Mouse (Mus musculus) C2C12 (cell line): ENCODE results near the gene Rabl6. TPM values are rescaled to one million over a fixed set of nuclear protein-coding genes. Genes with fewer than 3 reads are reported as not detected.

Source experiments
- H3K27me3 ChIP-seq: one replicate; pipeline ENCODE4 v1.6.1; 2011; ENCODE audit not compliant: control insufficient read depth, insufficient read depth, insufficient read length
- H3K36me3 ChIP-seq: one replicate; pipeline ENCODE4 v1.6.1; 2011; ENCODE audit not compliant: control insufficient read depth, insufficient read depth
- H3K4me3 ChIP-seq: one replicate; pipeline ENCODE4 v1.5.1; 2011; ENCODE audit warnings: mild to moderate bottlenecking, control low read depth; ENCODE audit not compliant: poor library complexity, insufficient read depth, severe bottlenecking
- H3K79me2 ChIP-seq: one replicate; pipeline ENCODE4 v1.6.1; 2011; ENCODE audit not compliant: control insufficient read depth, insufficient read depth
- H3K79me3 ChIP-seq: one replicate; pipeline ENCODE4 v1.6.1; 2011; ENCODE audit warnings: low read depth, control low read depth
- H3ac ChIP-seq: one replicate; pipeline ENCODE3; 2011; ENCODE audit warnings: low read depth; ENCODE audit not compliant: control insufficient read depth, insufficient read length
- CEBPB ChIP-seq: IDR thresholded peaks from one replicate; pipeline ENCODE4 v1.6.1; 2011; ENCODE audit warnings: low read depth, mild to moderate bottlenecking, control low read depth, moderate library complexity
- CTCF ChIP-seq: IDR thresholded peaks from one replicate; pipeline ENCODE4 v1.5.1; 2011; ENCODE audit not compliant: control insufficient read depth, insufficient read depth, insufficient read length
- FOSL1 ChIP-seq: IDR thresholded peaks from one replicate; pipeline ENCODE4 v1.8.0; 2011; ENCODE audit warnings: mild to moderate bottlenecking, low read length; ENCODE audit not compliant: poor library complexity, insufficient read depth, severe bottlenecking
- MAX ChIP-seq: IDR thresholded peaks from one replicate; pipeline ENCODE4 v1.6.1; 2011; ENCODE audit warnings: mild to moderate bottlenecking, control low read depth
- MYOD1 ChIP-seq: IDR thresholded peaks from one replicate; pipeline ENCODE4 v1.6.1; 2011; ENCODE audit warnings: low read depth; ENCODE audit not compliant: control insufficient read depth, insufficient read length
- MYOG ChIP-seq: IDR thresholded peaks from one replicate; pipeline ENCODE4 v1.6.1; 2011; ENCODE audit not compliant: control insufficient read depth, insufficient read length; ENCODE audit errors: extremely low read depth
- USF1 ChIP-seq: IDR thresholded peaks from one replicate; pipeline ENCODE4 v1.6.1; 2011; ENCODE audit warnings: low read depth, mild to moderate bottlenecking, control low read depth, moderate library complexity
- polyA plus RNA-seq: library from polyadenylated mRNA; unstranded; fragments of >200 nt; fragmentation: generic; extraction: Trizol; gene quantifications from one replicate; pipeline ENCODE4 v1.2.1, GENCODE M21; 2012; ENCODE audit warnings: missing spikeins

Rabl6 gene
- polyA plus RNA-seq, 1 experiment, result 58.9 TPM

DNA sequence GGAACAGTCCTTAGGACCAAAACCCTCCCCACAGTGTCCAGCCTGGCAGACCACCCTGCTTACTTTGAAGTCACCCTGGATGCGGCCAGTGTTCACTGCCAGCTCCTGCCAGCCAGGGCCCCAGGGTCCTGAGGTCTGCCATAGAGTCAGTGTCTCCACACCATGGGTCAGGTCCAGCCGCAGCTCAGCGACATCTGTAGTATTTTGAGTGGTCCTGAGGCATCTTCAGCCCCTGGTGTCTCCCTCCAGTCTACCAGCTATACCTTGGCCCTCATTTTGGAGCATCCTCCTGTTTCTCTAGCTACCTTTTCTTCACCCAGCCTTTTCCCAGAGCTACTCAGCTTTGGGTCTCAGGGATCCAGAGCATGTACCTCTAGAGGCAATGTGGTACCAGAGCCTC is 39.0 kb downstream of the Rabl6 start:
- Histone ChIP-seq H3K4me3 (no peak overlapping the region), H3K79me3 (peaks cover 3% of the 10 kb centered on the region), H3K79me2 (peaks cover 19% of the 10 kb centered on the region), H3K27me3 (no peaks in the 10 kb centered on the region), H3K36me3 (peaks cover 18% of the 10 kb centered on the region), H3ac (no peak overlapping the region)
- TF ChIP-seq CEBPB, result no peak

DNA sequence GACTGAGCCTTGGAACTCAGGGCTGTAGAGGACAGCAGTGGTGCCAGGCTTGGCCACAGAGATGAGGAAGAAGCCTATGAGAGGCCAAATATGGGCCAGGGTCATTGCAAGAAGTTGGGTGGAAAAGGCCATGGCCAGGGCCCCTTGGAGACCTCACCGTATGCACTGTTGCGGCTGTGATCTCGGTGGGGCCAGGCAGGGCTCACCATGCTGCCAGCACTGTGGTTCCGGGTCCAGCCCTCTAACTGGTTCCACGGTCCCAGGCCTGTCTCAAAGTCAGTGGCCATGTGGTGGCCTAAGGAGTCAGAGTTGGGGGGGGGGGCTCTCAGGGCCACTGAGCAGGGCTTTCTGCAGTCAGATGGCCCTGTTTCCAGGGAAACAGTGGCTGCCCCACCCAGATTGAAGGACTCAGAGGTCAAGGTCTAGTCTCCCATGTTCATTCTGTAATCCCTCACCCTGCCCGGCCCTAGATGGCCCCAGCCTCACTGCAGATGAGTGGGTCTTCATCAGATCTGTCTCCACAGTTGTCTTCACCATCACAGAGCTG is 39.8 kb downstream of the Rabl6 start:
- H3ac ChIP-seq, result no peak overlapping the region
- no peak for TF ChIP-seq CTCF
- no peak for TF ChIP-seq CEBPB
- H3K79me3 ChIP-seq, result peaks cover under 1% of the 10 kb centered on the region
- H3K27me3 ChIP-seq, result no peaks in the 10 kb centered on the region
- peaks cover 26% of the 10 kb centered on the region for H3K36me3 ChIP-seq
- H3K4me3 ChIP-seq, result no peak overlapping the region
- H3K79me2 ChIP-seq, result peaks cover 11% of the 10 kb centered on the region

DNA sequence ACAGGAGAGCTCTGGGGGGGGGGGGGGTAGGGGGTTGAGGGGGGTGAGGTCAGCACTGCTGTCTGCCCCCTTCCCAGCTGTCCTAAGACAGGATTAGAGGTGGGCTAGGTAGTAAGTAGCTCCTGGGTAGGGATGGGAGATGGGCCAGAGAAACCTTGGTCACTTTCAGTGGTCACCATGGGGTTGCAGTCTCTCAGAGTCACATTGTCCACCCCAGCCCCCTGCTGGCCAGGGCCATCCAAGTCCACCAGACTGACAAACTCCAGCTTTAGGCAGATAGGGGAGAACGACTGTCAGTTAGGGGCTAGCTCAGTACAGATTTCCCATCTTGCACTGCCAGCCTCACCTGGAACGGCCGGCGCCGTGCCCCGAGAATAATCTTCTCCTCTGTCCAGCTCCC is 41.8 kb downstream of the Rabl6 start:
- H3ac ChIP-seq, result no peak overlapping the region
- no peak for TF ChIP-seq CTCF
- no peak for TF ChIP-seq MAX
- TF ChIP-seq CEBPB, result no peak
- TF ChIP-seq MYOG, result no peak
- TF ChIP-seq USF1, result no peak
- no peak for TF ChIP-seq FOSL1
- TF ChIP-seq MYOD1, result no peak
- H3K79me3 ChIP-seq, result no peaks in the 10 kb centered on the region
- H3K4me3 ChIP-seq, result no peak overlapping the region
- peaks cover 41% of the 10 kb centered on the region for H3K36me3 ChIP-seq
- no peaks in the 10 kb centered on the region for H3K27me3 ChIP-seq
- H3K79me2 ChIP-seq, result peaks cover 2% of the 10 kb centered on the region

DNA sequence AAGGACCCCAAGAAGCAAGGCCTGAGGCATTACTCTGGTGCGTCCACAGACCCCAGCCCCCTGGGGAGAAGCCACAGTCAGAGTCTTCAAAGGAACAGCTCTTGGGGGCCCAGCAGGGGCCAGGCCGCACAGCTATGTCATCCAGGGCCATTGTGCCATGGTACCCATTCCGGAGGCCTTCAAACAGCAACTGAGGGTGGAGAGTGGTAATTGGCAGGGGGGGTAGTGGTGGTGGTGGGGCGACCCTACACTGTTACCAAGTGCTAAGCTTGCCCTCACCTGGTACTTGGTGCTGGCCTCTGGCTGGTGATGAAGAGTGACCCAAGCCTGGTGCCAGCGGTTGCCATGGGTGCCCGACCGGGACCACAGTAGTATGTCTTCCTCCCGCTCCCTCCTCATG is 42.6 kb downstream of the Rabl6 start:
- TF ChIP-seq CEBPB (no peak), MYOD1 (no peak), CTCF (no peak), USF1 (no peak), MAX (no peak), FOSL1 (no peak), MYOG (no peak)
- Histone ChIP-seq H3K27me3 (no peaks in the 10 kb centered on the region), H3K79me3 (no peaks in the 10 kb centered on the region), H3K36me3 (peaks cover 46% of the 10 kb centered on the region), H3K4me3 (no peak overlapping the region), H3K79me2 (peaks cover 10% of the 10 kb centered on the region), H3ac (no peak overlapping the region)

DNA sequence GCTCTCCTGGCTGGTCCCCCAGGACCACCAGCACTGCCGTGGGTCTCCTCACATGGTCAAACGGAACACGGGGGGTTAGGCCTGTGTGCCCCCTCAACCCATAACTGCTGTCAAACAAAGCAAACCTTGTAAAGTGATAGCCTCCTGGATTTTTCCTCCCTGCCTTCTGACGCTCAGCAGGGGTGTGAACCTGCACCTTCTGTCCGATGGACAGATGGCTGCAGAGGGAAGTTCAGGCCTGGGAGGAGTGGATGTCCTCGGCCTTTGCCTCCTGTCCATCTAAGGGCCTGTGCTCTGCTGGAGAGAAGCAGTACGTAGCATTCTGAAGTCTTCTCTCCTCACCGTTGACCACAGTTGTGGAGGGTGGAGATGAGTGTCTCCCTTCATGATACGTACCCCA is 46.4 kb downstream of the Rabl6 start:
- H3K79me3 ChIP-seq, result peaks cover 25% of the 10 kb centered on the region

DNA sequence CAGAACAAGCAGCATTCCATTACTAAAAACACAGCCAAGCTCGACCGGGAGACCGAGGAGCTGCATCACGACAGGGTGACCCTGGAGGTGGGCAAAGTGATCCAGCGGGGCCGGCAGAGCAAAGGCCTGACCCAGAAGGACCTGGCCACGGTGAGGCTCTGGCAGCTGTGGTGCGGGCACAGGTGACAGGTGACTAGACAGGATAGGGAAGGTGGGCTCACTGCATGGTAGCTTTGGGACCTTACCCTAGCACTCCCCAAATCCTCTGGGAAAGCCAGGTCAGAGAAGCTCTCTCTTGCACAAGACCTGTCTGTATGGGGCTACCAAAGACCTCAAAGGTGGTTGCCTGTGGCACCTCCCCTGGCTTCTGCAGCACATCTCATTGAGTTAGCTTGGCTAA is 47.8 kb downstream of the Rabl6 start:
- Histone ChIP-seq H3K36me3 (peaks cover 59% of the 10 kb centered on the region), H3ac (no peak overlapping the region), H3K4me3 (no peak overlapping the region), H3K27me3 (no peaks in the 10 kb centered on the region), H3K79me3 (peaks cover 25% of the 10 kb centered on the region), H3K79me2 (peaks cover 49% of the 10 kb centered on the region)
- TF ChIP-seq CEBPB, result no peak
- no peak for TF ChIP-seq MAX
- no peak for TF ChIP-seq FOSL1
- TF ChIP-seq USF1, result no peak

More for the DNA sequence above, 46.4 kb downstream of the Rabl6 start:
- Histone ChIP-seq H3ac (no peak overlapping the region), H3K79me2 (peaks cover 48% of the 10 kb centered on the region), H3K36me3 (peaks cover 61% of the 10 kb centered on the region), H3K27me3 (no peaks in the 10 kb centered on the region), H3K4me3 (no peak overlapping the region)
- no peak for TF ChIP-seq MYOD1
- no peak for TF ChIP-seq MYOG
- TF ChIP-seq USF1, result no peak
- no peak for TF ChIP-seq CEBPB
- TF ChIP-seq MAX, result no peak

DNA sequence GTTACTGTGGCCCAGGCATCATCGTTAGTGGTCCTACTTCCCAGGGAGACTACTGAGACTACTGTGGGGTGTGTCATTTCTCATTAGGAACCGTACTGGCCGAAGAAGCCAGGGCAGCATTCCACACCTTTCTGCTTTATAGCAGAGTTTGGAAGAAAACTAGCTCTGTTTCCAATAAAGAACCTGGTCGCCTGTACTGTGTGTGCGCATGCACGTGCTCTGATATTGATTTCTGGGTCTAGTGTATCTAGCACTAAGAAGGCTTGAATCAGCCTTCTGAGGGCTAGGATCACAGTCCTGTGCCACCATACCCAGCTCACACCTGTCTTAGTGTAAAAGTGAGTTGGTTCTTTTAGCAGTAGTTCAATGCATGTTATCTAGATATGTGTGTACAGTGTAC is 49.5 kb downstream of the Rabl6 start:
- peaks cover 43% of the 10 kb centered on the region for H3K36me3 ChIP-seq
- peaks cover 25% of the 10 kb centered on the region for H3K79me3 ChIP-seq
- peak overlapping the region; percentile 98 for H3K4me3 ChIP-seq
- TF ChIP-seq CTCF (no peak), MAX (no peak), FOSL1 (no peak), MYOG (no peak), CEBPB (no peak), USF1 (no peak), MYOD1 (no peak)
- H3K27me3 ChIP-seq, result no peaks in the 10 kb centered on the region
- no peak overlapping the region for H3ac ChIP-seq
- H3K79me2 ChIP-seq, result peaks cover 49% of the 10 kb centered on the region
